Mouse (Mus musculus): ENCODE data around the gene Olfr1489.
"Not testable (repeated sequence)": the region's sequence is repeated elsewhere in the genome, so short reads cannot be mapped to it uniquely, and the experiment has no call there.

Gene Olfr1489

GRCm38 (mm10) chr19:13631321-13631720 lies at the start of gene Olfr1489:
Gene Olfr1489, plus strand, starts transcription at chr19:13631621.
- in situ Hi-C loops (cut with MboI, MseI) = loop anchor here in 1 of 2 experiments (10.0 kb wide), 1 partner anchor 57 kb away; no protein-coding TSS in a partner anchor

- in situ Hi-C loops (cut with MboI, MseI) = no loop called here
Observed at GRCm38 (mm10) chr19:13583211-13583610, 48.2 kb upstream of the Olfr1489 start, which contains the start of gene Olfr1484. Gene Olfr1484, plus strand, starts transcription at chr19:13583511.

- in situ Hi-C loops (cut with MboI, MseI) = not testable (repeated sequence)
Observed at GRCm38 (mm10) chr19:13617075-13617474, 14.3 kb upstream of the Olfr1489 start, which contains the start of gene Olfr1487. Gene Olfr1487, plus strand, starts transcription at chr19:13617375.

GRCm38 (mm10) chr19:13650791-13651190 lies 19.4 kb downstream of the Olfr1489 start, which contains the start of gene Olfr1490:
Gene Olfr1490, plus strand, starts transcription at chr19:13651091.
- in situ Hi-C loops (cut with MboI, MseI) = loop anchor here in 1 of 2 experiments (25.0 kb wide), 1 partner anchor 1412 kb away; no protein-coding TSS in a partner anchor

Measured in T-helper 17 cell (primary cell).